Mouse (Mus musculus): ENCODE measurements around the gene Plekhh1. TPM values are rescaled to one million over a fixed set of nuclear protein-coding genes. Genes with fewer than 3 reads are reported as not detected.

Plekhh1 gene
- total and polyA plus RNA-seq, 2 experiments from 2014 or later: 0.86 to 4.8 TPM

DNA sequence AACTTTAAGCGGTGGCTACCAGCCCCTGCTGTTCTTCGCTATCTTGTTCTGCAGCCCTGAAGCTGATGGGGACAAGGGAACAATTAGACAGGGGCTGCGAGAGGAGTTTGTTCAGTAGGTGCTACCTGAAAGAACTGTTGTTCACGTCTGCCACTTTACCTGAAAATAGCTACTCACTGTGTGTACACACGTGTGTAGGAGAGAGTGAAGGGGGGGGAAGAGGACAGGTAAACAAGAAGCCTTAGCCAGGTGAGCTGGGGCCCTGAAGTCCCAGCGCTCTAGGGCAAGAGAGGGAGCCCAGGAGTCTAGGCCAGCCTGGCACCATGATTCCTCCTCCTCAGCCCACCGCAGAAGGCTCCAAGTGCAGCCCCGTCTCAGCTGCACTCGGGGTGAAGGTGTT, 31.2 kb downstream of the Plekhh1 start:
- 92% methylated on average over 9 of the region's 9 CpGs for WGBS
- TF ChIP-seq CTCF (IDR thresholded peaks at IDR 0.05; ENCODE audit: low read depth): no peak
- DNase-seq (no peak), ATAC-seq (no peak)
- H3K4me2 ChIP-seq (ENCODE audit: low read depth): no peak overlapping the region
- no peaks in the 10 kb centered on the region for H3K4me1 ChIP-seq (ENCODE audit: insufficient read depth)
- peaks cover 6% of the 10 kb centered on the region; the same call in 1 of the 2 replicates for H3K36me3 ChIP-seq (ENCODE audit: insufficient read depth)
- no peak overlapping the region for H3K9ac ChIP-seq
- H3K27ac ChIP-seq (ENCODE audit: low read depth, low read length): no peak overlapping the region
- no peak overlapping the region for H3K4me3 ChIP-seq (ENCODE audit: low read depth, low read length)
- H3K9me3 ChIP-seq (ENCODE audit: low read length): no peaks in the 10 kb centered on the region
- H3K27me3 ChIP-seq (ENCODE audit: insufficient read depth, low read length): no peaks in the 10 kb centered on the region

- H3K9me3 ChIP-seq (ENCODE audit: low read length): no peaks in the 10 kb centered on the region
- no peak for ATAC-seq
- no peak for TF ChIP-seq CTCF (IDR thresholded peaks at IDR 0.05; ENCODE audit: low read depth)
- 84% methylated on average over 7 of the region's 7 CpGs for WGBS
- H3K9ac ChIP-seq: no peak overlapping the region
- H3K4me2 ChIP-seq (ENCODE audit: low read depth): no peak overlapping the region
- H3K27ac ChIP-seq (ENCODE audit: low read depth, low read length): no peak overlapping the region
- H3K4me1 ChIP-seq (ENCODE audit: insufficient read depth): no peaks in the 10 kb centered on the region
- no peak for DNase-seq
- H3K27me3 ChIP-seq (ENCODE audit: insufficient read depth, low read length): no peaks in the 10 kb centered on the region
- H3K36me3 ChIP-seq (ENCODE audit: insufficient read depth): peaks cover 11% of the 10 kb centered on the region; the same call in 1 of the 2 replicates
- no peak overlapping the region for H3K4me3 ChIP-seq (ENCODE audit: low read depth, low read length)
Measured at GRCm38 (mm10) chr12:79060766-79061652, 32.0 kb downstream of the Plekhh1 start.

GRCm38 (mm10) chr12:79064451-79064850, 35.5 kb downstream of the Plekhh1 start:
- H3K9ac ChIP-seq: no peak overlapping the region
- H3K4me2 ChIP-seq (ENCODE audit: low read depth): no peak overlapping the region
- ATAC-seq (no peak), DNase-seq (no peak)
- no peak overlapping the region for H3K4me3 ChIP-seq (ENCODE audit: low read depth, low read length)
- no peak overlapping the region for H3K27ac ChIP-seq (ENCODE audit: low read depth, low read length)
- H3K4me1 ChIP-seq (ENCODE audit: insufficient read depth): no peaks in the 10 kb centered on the region
- H3K36me3 ChIP-seq (ENCODE audit: insufficient read depth): peaks cover 22% of the 10 kb centered on the region; the same call in 1 of the 2 replicates
- 87% methylated on average over 13 of the region's 13 CpGs for WGBS
- H3K9me3 ChIP-seq (ENCODE audit: low read length): no peaks in the 10 kb centered on the region
- H3K27me3 ChIP-seq (ENCODE audit: insufficient read depth, low read length): no peaks in the 10 kb centered on the region
- TF ChIP-seq CTCF (IDR thresholded peaks at IDR 0.05; ENCODE audit: low read depth): no peak

GRCm38 (mm10) chr12:79066431-79066830, 37.5 kb downstream of the Plekhh1 start:
- Histone ChIP-seq H3K9me3 (ENCODE audit: low read length) (no peaks in the 10 kb centered on the region), H3K4me3 (ENCODE audit: low read depth, low read length) (no peak overlapping the region), H3K36me3 (ENCODE audit: insufficient read depth) (peaks cover 22% of the 10 kb centered on the region; the same call in 1 of the 2 replicates), H3K4me1 (ENCODE audit: insufficient read depth) (no peaks in the 10 kb centered on the region), H3K27ac (ENCODE audit: low read depth, low read length) (no peak overlapping the region), H3K4me2 (ENCODE audit: low read depth) (no peak overlapping the region), H3K9ac (no peak overlapping the region), H3K27me3 (ENCODE audit: insufficient read depth, low read length) (no peaks in the 10 kb centered on the region)
- 88% methylated on average over 9 of the region's 9 CpGs for WGBS
- no peak for DNase-seq
- ATAC-seq: no peak
- no peak for TF ChIP-seq CTCF (IDR thresholded peaks at IDR 0.05; ENCODE audit: low read depth)

- Histone ChIP-seq H3K9ac (no peak overlapping the region), H3K9me3 (ENCODE audit: low read length) (no peaks in the 10 kb centered on the region), H3K36me3 (ENCODE audit: insufficient read depth) (peaks cover 22% of the 10 kb centered on the region; the same call in 1 of the 2 replicates), H3K27me3 (ENCODE audit: insufficient read depth, low read length) (no peaks in the 10 kb centered on the region), H3K4me2 (ENCODE audit: low read depth) (no peak overlapping the region), H3K4me1 (ENCODE audit: insufficient read depth) (no peaks in the 10 kb centered on the region), H3K4me3 (ENCODE audit: low read depth, low read length) (no peak overlapping the region), H3K27ac (ENCODE audit: low read depth, low read length) (no peak overlapping the region)
- 91% methylated on average over 5 of the region's 5 CpGs for WGBS
- no peak for DNase-seq
- no peak for ATAC-seq
- TF ChIP-seq CTCF (IDR thresholded peaks at IDR 0.05; ENCODE audit: low read depth): no peak
Measured at GRCm38 (mm10) chr12:79067526-79067925, 38.6 kb downstream of the Plekhh1 start.

DNA sequence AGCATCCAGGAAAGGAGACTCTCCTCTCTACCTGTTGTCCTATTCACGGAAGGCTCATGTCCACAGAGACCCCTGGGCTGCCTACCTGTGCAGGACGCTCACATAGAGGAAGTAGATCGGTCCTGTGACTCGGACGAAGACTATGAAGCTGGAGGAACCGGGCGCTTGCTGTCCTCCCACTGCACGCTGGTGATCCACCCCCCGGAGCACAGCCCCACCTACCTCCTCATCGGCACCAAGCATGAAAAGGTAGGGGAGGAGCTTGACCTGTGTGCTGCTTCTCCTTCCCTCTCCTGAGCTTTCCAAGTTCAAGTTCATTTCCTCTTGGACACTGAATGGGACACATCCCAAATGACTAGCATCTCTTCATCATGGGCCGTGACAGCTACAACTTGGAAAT, 39.3 kb downstream of the Plekhh1 start:
- H3K27me3 ChIP-seq (ENCODE audit: insufficient read depth, low read length): no peaks in the 10 kb centered on the region
- WGBS: 92% methylated on average over 11 of the region's 11 CpGs
- no peak for DNase-seq
- H3K27ac ChIP-seq (ENCODE audit: low read depth, low read length): no peak overlapping the region
- no peak for TF ChIP-seq CTCF (IDR thresholded peaks at IDR 0.05; ENCODE audit: low read depth)
- H3K4me2 ChIP-seq (ENCODE audit: low read depth): no peak overlapping the region
- no peak for ATAC-seq
- no peak overlapping the region for H3K9ac ChIP-seq
- H3K36me3 ChIP-seq (ENCODE audit: insufficient read depth): peaks cover 28% of the 10 kb centered on the region; the same call in 1 of the 2 replicates
- H3K4me3 ChIP-seq (ENCODE audit: low read depth, low read length): no peak overlapping the region
- H3K4me1 ChIP-seq (ENCODE audit: insufficient read depth): no peaks in the 10 kb centered on the region
- H3K9me3 ChIP-seq (ENCODE audit: low read length): no peaks in the 10 kb centered on the region

- WGBS: 93% methylated on average over 6 of the region's 6 CpGs
- H3K27ac ChIP-seq (ENCODE audit: low read depth, low read length): no peak overlapping the region
- no peak for DNase-seq
- H3K36me3 ChIP-seq (ENCODE audit: insufficient read depth): peaks cover 29% of the 10 kb centered on the region; the same call in 1 of the 2 replicates
- H3K4me2 ChIP-seq (ENCODE audit: low read depth): no peak overlapping the region
- H3K4me1 ChIP-seq (ENCODE audit: insufficient read depth): no peaks in the 10 kb centered on the region
- no peaks in the 10 kb centered on the region for H3K27me3 ChIP-seq (ENCODE audit: insufficient read depth, low read length)
- H3K9me3 ChIP-seq (ENCODE audit: low read length): no peaks in the 10 kb centered on the region
- no peak for ATAC-seq
- no peak overlapping the region for H3K9ac ChIP-seq
- no peak for TF ChIP-seq CTCF (IDR thresholded peaks at IDR 0.05; ENCODE audit: low read depth)
- no peak overlapping the region for H3K4me3 ChIP-seq (ENCODE audit: low read depth, low read length)
Measured at GRCm38 (mm10) chr12:79069187-79069608, 40.2 kb downstream of the Plekhh1 start.
